Comparison of ENCODE assay signal across 15 mouse cellular contexts in the genomic region with DNA sequence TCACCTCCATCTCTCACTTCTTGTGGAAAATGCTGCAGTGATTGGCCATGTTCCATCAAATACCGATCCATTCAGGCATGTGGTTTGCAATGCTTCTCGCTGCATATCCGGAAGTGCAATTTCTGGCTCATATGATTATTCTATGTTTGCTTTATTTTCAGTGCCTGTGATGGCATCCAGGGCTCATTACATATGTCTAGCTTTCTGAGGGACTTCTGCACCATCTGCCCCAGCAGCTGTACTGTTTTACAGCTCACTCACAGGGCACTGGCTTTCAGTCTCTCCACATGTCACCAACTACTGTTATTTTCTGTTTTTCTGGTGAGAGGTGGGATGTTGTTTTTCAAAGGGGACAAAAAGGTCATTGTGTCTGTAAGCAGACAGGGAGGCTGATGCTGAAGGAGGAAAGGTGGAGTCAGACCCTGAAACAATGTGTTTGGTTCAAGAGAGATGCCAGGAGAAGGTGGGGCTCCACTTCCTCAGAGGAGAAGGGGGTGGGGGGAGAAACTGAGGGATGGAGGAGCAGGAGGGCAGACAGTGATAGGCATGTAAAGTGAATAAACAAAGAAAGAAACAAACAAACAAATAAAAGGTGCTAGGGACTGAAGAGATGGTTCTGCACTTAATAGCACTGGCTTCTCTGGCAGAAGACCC. TPM values are rescaled to one million over a fixed set of nuclear protein-coding genes. Genes with fewer than 3 reads are reported as not detected.
DNase-seq lines count a peak whose midpoint lies in the region; ATAC-seq lines count a peak whose summit lies in the region.
"Had no signal": no experiment of that assay in that cellular context is flagged by ENCODE, and none has a peak within 500 bp of the region (broad histone marks: within the 10 kb centered on the region; RNA-seq: fewer than 3 reads in every experiment).

No protein-coding gene starts in this region.

- no peak overlapping the region for H3K27ac ChIP-seq in hindbrain, embryonic 14.5 days
- H3K27ac ChIP-seq in hindbrain, embryonic 11.5 days (ENCODE audit: low read depth, low read length) = no peak overlapping the region
- 0 out of 2 replicates have a peak overlapping the region, but pooled peaks have one; percentile 5 for H3K27ac ChIP-seq in neural tube, embryonic 15.5 days (replicated peaks)
- no peak overlapping the region for H3K27ac ChIP-seq in forebrain, embryonic 16.5 days (ENCODE audit: low read length)
- H3K27ac ChIP-seq: embryonic facial prominence, embryonic 15.5 days; limb, embryonic 13.5 days; midbrain, embryonic 12.5 days; neural tube, embryonic 12.5 days had no signal

- H3K9me3 ChIP-seq in hindbrain, embryonic 14.5 days (ENCODE audit: control insufficient read depth, low read length) = no peaks in the 10 kb centered on the region
- no peaks in the 10 kb centered on the region for H3K9me3 ChIP-seq in hindbrain, embryonic 11.5 days (ENCODE audit: control insufficient read depth, low read length)
- no peaks in the 10 kb centered on the region for H3K9me3 ChIP-seq in neural tube, embryonic 15.5 days (replicated peaks)
- H3K9me3 ChIP-seq in forebrain, embryonic 16.5 days (ENCODE audit: control insufficient read depth, low read length) = no peaks in the 10 kb centered on the region
- H3K9me3 ChIP-seq: embryonic facial prominence, embryonic 15.5 days; limb, embryonic 13.5 days; midbrain, embryonic 12.5 days; neural tube, embryonic 12.5 days had no signal

- no peaks in the 10 kb centered on the region for H3K27me3 ChIP-seq in hindbrain, embryonic 14.5 days (ENCODE audit: control insufficient read depth, insufficient read depth, low read length)
- no peaks in the 10 kb centered on the region for H3K27me3 ChIP-seq in hindbrain, embryonic 11.5 days (ENCODE audit: control insufficient read depth, insufficient read depth, low read length)
- H3K27me3 ChIP-seq in neural tube, embryonic 15.5 days (replicated peaks) = no peaks in the 10 kb centered on the region
- 0 out of 2 replicates have a peak, but pooled peaks cover 2% of the 10 kb centered on the region for H3K27me3 ChIP-seq in forebrain, embryonic 16.5 days (replicated peaks; ENCODE audit: control insufficient read depth, insufficient read depth, low read length)
- H3K27me3 ChIP-seq: embryonic facial prominence, embryonic 15.5 days; limb, embryonic 13.5 days; midbrain, embryonic 12.5 days; neural tube, embryonic 12.5 days had no signal

- H3K4me1 ChIP-seq in hindbrain, embryonic 14.5 days (replicated peaks; ENCODE audit: control insufficient read depth, insufficient read depth, low read length) = no peaks in the 10 kb centered on the region
- H3K4me1 ChIP-seq in hindbrain, embryonic 11.5 days (replicated peaks; ENCODE audit: control insufficient read depth, insufficient read depth, low read length) = no peaks in the 10 kb centered on the region
- no peaks in the 10 kb centered on the region for H3K4me1 ChIP-seq in neural tube, embryonic 15.5 days
- 0 out of 2 replicates have a peak, but pooled peaks cover 6% of the 10 kb centered on the region for H3K4me1 ChIP-seq in forebrain, embryonic 16.5 days (replicated peaks; ENCODE audit: control insufficient read depth, insufficient read depth, low read length)
- H3K4me1 ChIP-seq: midbrain, embryonic 12.5 days; neural tube, embryonic 12.5 days had no signal

- no peak overlapping the region for H3K4me2 ChIP-seq in hindbrain, embryonic 14.5 days (replicated peaks)
- H3K4me2 ChIP-seq in hindbrain, embryonic 11.5 days (replicated peaks; ENCODE audit: low read depth, low read length) = no peak overlapping the region
- H3K4me2 ChIP-seq in neural tube, embryonic 15.5 days = no peak overlapping the region
- H3K4me2 ChIP-seq in forebrain, embryonic 16.5 days (ENCODE audit: low read length) = no peak overlapping the region
- H3K4me2 ChIP-seq: embryonic facial prominence, embryonic 15.5 days; limb, embryonic 13.5 days; midbrain, embryonic 12.5 days; neural tube, embryonic 12.5 days had no signal

- no peak overlapping the region for H3K9ac ChIP-seq in hindbrain, embryonic 14.5 days
- H3K9ac ChIP-seq in hindbrain, embryonic 11.5 days (ENCODE audit: low read depth, low read length) = no peak overlapping the region
- H3K9ac ChIP-seq in neural tube, embryonic 15.5 days (replicated peaks) = no peak overlapping the region
- H3K9ac ChIP-seq in forebrain, embryonic 16.5 days (replicated peaks; ENCODE audit: low read depth, low read length) = no peak overlapping the region
- H3K9ac ChIP-seq: embryonic facial prominence, embryonic 15.5 days; limb, embryonic 13.5 days; midbrain, embryonic 12.5 days; neural tube, embryonic 12.5 days had no signal

- ATAC-seq in hindbrain, embryonic 14.5 days (ENCODE audit: low FRiP score) = peak; percentile 24; the same call in 1 of the 2 replicates
- no peak for ATAC-seq in hindbrain, embryonic 11.5 days (ENCODE audit: low FRiP score)
- no peak for ATAC-seq in neural tube, embryonic 15.5 days (ENCODE audit: low FRiP score)
- peak; percentile 86 for ATAC-seq in forebrain, embryonic 16.5 days

- H3K36me3 ChIP-seq in hindbrain, embryonic 14.5 days (replicated peaks; ENCODE audit: control insufficient read depth, insufficient read depth) = no peaks in the 10 kb centered on the region
- no peaks in the 10 kb centered on the region for H3K36me3 ChIP-seq in hindbrain, embryonic 11.5 days (ENCODE audit: control insufficient read depth, insufficient read depth, low read length)
- H3K36me3 ChIP-seq in neural tube, embryonic 15.5 days = no peaks in the 10 kb centered on the region
- no peaks in the 10 kb centered on the region for H3K36me3 ChIP-seq in forebrain, embryonic 16.5 days (ENCODE audit: control insufficient read depth, insufficient read depth)
- H3K36me3 ChIP-seq: embryonic facial prominence, embryonic 15.5 days; limb, embryonic 13.5 days; midbrain, embryonic 12.5 days; neural tube, embryonic 12.5 days had no signal

- H3K4me3 ChIP-seq in hindbrain, embryonic 14.5 days (replicated peaks; ENCODE audit: low read length) = no peak overlapping the region
- H3K4me3 ChIP-seq in hindbrain, embryonic 11.5 days (ENCODE audit: low read depth, low read length) = no peak overlapping the region
- no peak overlapping the region for H3K4me3 ChIP-seq in neural tube, embryonic 15.5 days (replicated peaks)
- H3K4me3 ChIP-seq in forebrain, embryonic 16.5 days (replicated peaks; ENCODE audit: low read length) = no peak overlapping the region
- H3K4me3 ChIP-seq: embryonic facial prominence, embryonic 15.5 days; limb, embryonic 13.5 days; midbrain, embryonic 12.5 days; neural tube, embryonic 12.5 days had no signal

- no peak for DNase-seq in hindbrain, embryonic 14.5 days (ENCODE audit: low spot score)
- no peak for DNase-seq in hindbrain, embryonic 11.5 days (ENCODE audit: low spot score)
- no peak for DNase-seq in neural tube, embryonic 10.5 days (ENCODE audit: extremely low spot score, low spot score)
- no peak for DNase-seq in cerebellum, adult 18-20 months
- no peak for DNase-seq in yolk sac, embryonic 10.5 days (ENCODE audit: low spot score)
- DNase-seq: adrenal gland, adult 8-10 months; heart, postnatal 36 days; kidney, adult 2 months; lung, adult 2 months had no signal

- WGBS in hindbrain, embryonic 14.5 days = 92% methylated on average over 3 of the region's 3 CpGs
- WGBS in hindbrain, embryonic 11.5 days = 93% methylated on average over 3 of the region's 3 CpGs
- WGBS in neural tube, embryonic 15.5 days = 77% methylated on average over 3 of the region's 3 CpGs
- WGBS in forebrain, embryonic 16.5 days = 60% methylated on average over 3 of the region's 3 CpGs

RNA-seq across cellular contexts. Expression of gene Vps13d, which starts 13.0 kb away (rescaled TPM):
- polyA plus RNA-seq in hindbrain, embryonic 14.5 days (2014; fragmentation: Nextera tagmentation; extraction: Ambion mirVana) = 12.1 and 12.7 TPM in 2 replicates
- polyA plus RNA-seq in hindbrain, embryonic 11.5 days (2014; fragmentation: Nextera tagmentation; extraction: Ambion mirVana) = 10.6 and 15.2 TPM in 2 replicates
- 7.8 and 8.3 TPM in 2 replicates for polyA plus RNA-seq in neural tube, embryonic 15.5 days (2015; fragmentation: Nextera tagmentation; extraction: Ambion mirVana)
- 9.2 and 9.4 TPM in 2 replicates for polyA plus RNA-seq in forebrain, embryonic 16.5 days (2015; fragmentation: Nextera tagmentation; extraction: Ambion mirVana)

RNA-seq across cellular contexts. Expression of gene Tnfrsf1b, which starts 38.8 kb away (rescaled TPM):
- 4.4 and 4.7 TPM in 2 replicates for polyA plus RNA-seq in hindbrain, embryonic 14.5 days (2014; fragmentation: Nextera tagmentation; extraction: Ambion mirVana)
- polyA plus RNA-seq in hindbrain, embryonic 11.5 days (2014; fragmentation: Nextera tagmentation; extraction: Ambion mirVana) = 1.6 and 1.8 TPM in 2 replicates
- polyA plus RNA-seq in neural tube, embryonic 15.5 days (2015; fragmentation: Nextera tagmentation; extraction: Ambion mirVana) = 4.5 and 6.9 TPM in 2 replicates
- polyA plus RNA-seq in forebrain, embryonic 16.5 days (2015; fragmentation: Nextera tagmentation; extraction: Ambion mirVana) = 2.4 and 2.5 TPM in 2 replicates

Comparison
In these comparisons a context has a peak if more than half of its experiments do, and no peak if none do; other contexts are left out.
1. ATAC-seq: peak in hindbrain, embryonic 14.5 days (single experiment) and forebrain, embryonic 16.5 days (single experiment); none in hindbrain, embryonic 11.5 days (single experiment) and neural tube, embryonic 15.5 days (single experiment).